Mouse (Mus musculus): ENCODE results near the gene Mex3d.

GRCm38 (mm10) chr10:80432936-80433512, 45.6 kb upstream of the Mex3d start:
- TF ChIP-seq CTCF (IDR thresholded peaks at IDR 0.05; ENCODE audit: insufficient read depth, low read depth, low read length) (no peak), POLR2A (IDR thresholded peaks at IDR 0.05; ENCODE audit: insufficient read depth, low read depth, low read length) (no peak)

All from olfactory bulb, adult 2 months (tissue).